Mouse (Mus musculus) brain, embryonic 14.5 days (tissue): ENCODE measurements around the gene Ahcyl1. TPM values are rescaled to one million over a fixed set of nuclear protein-coding genes. Genes with fewer than 3 reads are reported as not detected.
"Not testable (repeated sequence)": the region's sequence is repeated elsewhere in the genome, so short reads cannot be mapped to it uniquely, and the experiment has no call there.

Experiments used
- DNase-seq: peaks from one replicate; pipeline ENCODE4 v3.0.0-alpha.2; 2011; ENCODE audit warnings: low read depth
- CTCF ChIP-seq: fragments of 200-500 bp; IDR thresholded peaks from 2 replicates; pipeline ENCODE4 v1.5.1; 2012; ENCODE audit warnings: inconsistent platforms, mild to moderate bottlenecking, moderate library complexity, borderline replicate concordance; ENCODE audit not compliant: insufficient read depth, insufficient read length; ENCODE audit errors: extremely low read depth
- POLR2A ChIP-seq: fragments of 200-500 bp; IDR thresholded peaks from 2 replicates; pipeline ENCODE4 v1.6.1; 2012; ENCODE audit warnings: mild to moderate bottlenecking, inconsistent platforms, borderline replicate concordance; ENCODE audit not compliant: poor library complexity, insufficient read depth, insufficient read length, severe bottlenecking; ENCODE audit errors: extremely low read depth
- polyA plus RNA-seq: library from polyadenylated mRNA; depleted of rRNA; stranded (reverse); fragments of >200 nt; gene quantifications from 2 replicates; pipeline ENCODE4 v1.2.3, GENCODE M21; 2012

Ahcyl1 gene
- polyA plus RNA-seq, 1 experiment = 173 TPM

- no peak for TF ChIP-seq CTCF
- no peak for TF ChIP-seq POLR2A
- peak; percentile 83 for DNase-seq
These were observed 15.4 kb downstream of the Ahcyl1 start for GRCm38 (mm10) chr3:107680790-107681576.

- TF ChIP-seq POLR2A (no peak), CTCF (no peak)
- no peak for DNase-seq
These were observed 24.9 kb downstream of the Ahcyl1 start for GRCm38 (mm10) chr3:107671509-107671908.

GRCm38 (mm10) chr3:107670500-107670899 is 25.9 kb downstream of the Ahcyl1 start:
- no peak for TF ChIP-seq POLR2A
- TF ChIP-seq CTCF = no peak

GRCm38 (mm10) chr3:107668786-107669185 is 27.6 kb downstream of the Ahcyl1 start:
- TF ChIP-seq CTCF = no peak
- TF ChIP-seq POLR2A = no peak

More at GRCm38 (mm10) chr3:107670500-107670899, 25.9 kb downstream of the Ahcyl1 start:
- no peak for DNase-seq

GRCm38 (mm10) chr3:107667426-107667825 is 28.9 kb downstream of the Ahcyl1 start:
- no peak for DNase-seq
- TF ChIP-seq CTCF = no peak

More at GRCm38 (mm10) chr3:107668786-107669185, 27.6 kb downstream of the Ahcyl1 start:
- no peak for DNase-seq

- DNase-seq = no peak
- no peak for TF ChIP-seq POLR2A
- TF ChIP-seq CTCF = no peak
These were observed 31.7 kb downstream of the Ahcyl1 start for GRCm38 (mm10) chr3:107664641-107665040.

- TF ChIP-seq CTCF (no peak), POLR2A (no peak)
- no peak for DNase-seq
These were observed 37.4 kb downstream of the Ahcyl1 start for GRCm38 (mm10) chr3:107659000-107659399.

GRCm38 (mm10) chr3:107656888-107657287 is 39.5 kb downstream of the Ahcyl1 start:
- DNase-seq = no peak
- TF ChIP-seq CTCF = no peak
- TF ChIP-seq POLR2A = no peak

GRCm38 (mm10) chr3:107656151-107656550 is 40.2 kb downstream of the Ahcyl1 start:
- no peak for DNase-seq
- no peak for TF ChIP-seq CTCF
- TF ChIP-seq POLR2A = no peak

- TF ChIP-seq CTCF = no peak
- TF ChIP-seq POLR2A = no peak
- DNase-seq = no peak
These were observed 40.9 kb downstream of the Ahcyl1 start for GRCm38 (mm10) chr3:107655491-107655890.

GRCm38 (mm10) chr3:107654861-107655260 is 41.5 kb downstream of the Ahcyl1 start:
- TF ChIP-seq POLR2A = no peak
- no peak for TF ChIP-seq CTCF
- no peak for DNase-seq

- DNase-seq = no peak
- no peak for TF ChIP-seq CTCF
- TF ChIP-seq POLR2A = no peak
These were observed 43.4 kb downstream of the Ahcyl1 start for GRCm38 (mm10) chr3:107652968-107653367.

GRCm38 (mm10) chr3:107650276-107650675 is 46.1 kb downstream of the Ahcyl1 start:
- not testable (repeated sequence) for DNase-seq

- no peak for DNase-seq
- TF ChIP-seq POLR2A (no peak), CTCF (no peak)
These were observed 49.4 kb downstream of the Ahcyl1 start for GRCm38 (mm10) chr3:107646947-107647346.
